Mouse (Mus musculus) megakaryocyte progenitor cell, adult 5-6 weeks (primary cell): ENCODE results near the gene Sapcd1. TPM values are rescaled to one million over a fixed set of nuclear protein-coding genes. Genes with fewer than 3 reads are reported as not detected.
"Not testable (repeated sequence)": the region's sequence is repeated elsewhere in the genome, so short reads cannot be mapped to it uniquely, and the experiment has no call there.

Source experiments
- ATAC-seq: replicated peaks from 2 replicates; pipeline ENCODE4 v1.8.0; 2016; ENCODE audit warnings: mild to moderate bottlenecking, moderate TSS enrichment, inconsistent platforms; ENCODE audit not compliant: poor library complexity
- total RNA-seq, 2 experiments: library from RNA; stranded (forward) in 1 of 2; stranded (reverse) in 1 of 2; fragments of 157-497, 149-512 nt in 1 of 2; fragments of 200-1000 nt in 1 of 2; gene quantifications; 2 replicates each; pipeline versions ENCODE4 v1.2.3 to v1.2.4; 2015 to 2017

Sapcd1 gene
- total RNA-seq, 2 experiments from 2014 or later: 1.9 TPM; not detected in 1

DNA sequence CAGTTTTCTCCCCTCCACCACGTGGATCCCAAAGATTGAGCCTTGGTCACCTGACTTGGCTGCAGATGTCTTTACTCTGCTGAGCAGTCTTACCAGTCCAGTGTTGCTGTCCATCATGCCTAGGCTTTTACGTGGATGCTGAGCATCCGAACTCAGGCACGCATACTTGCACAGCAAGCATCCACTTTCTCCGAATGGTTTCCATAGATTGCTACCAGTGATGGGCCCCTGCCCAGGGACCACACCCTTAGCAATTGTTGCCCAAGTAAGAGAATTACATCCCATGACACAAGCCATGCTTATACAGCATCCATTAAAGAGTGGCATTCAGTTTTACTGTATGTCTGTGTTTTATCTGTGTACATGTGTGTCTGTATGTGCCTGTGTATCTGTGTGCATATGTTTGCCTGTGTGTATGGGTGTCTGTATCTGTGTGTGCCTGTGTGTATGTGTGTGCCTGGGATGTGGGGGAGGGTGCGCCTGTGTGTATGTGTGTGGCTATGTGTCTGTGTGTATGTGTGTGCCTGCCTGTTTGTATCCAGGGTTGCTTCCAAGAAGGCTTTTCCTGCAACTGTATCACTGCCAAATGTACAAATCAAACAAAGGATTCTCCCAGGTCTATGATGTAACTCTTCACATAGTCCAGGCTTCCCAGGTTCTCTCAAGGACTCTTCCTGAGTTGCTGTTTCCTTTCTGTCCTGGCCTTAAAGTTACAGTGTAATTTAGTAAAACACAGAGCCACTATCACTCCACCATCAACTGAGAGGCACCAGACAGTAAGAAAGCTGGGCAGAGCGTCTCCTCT, 28.1 kb upstream of the Sapcd1 start:
- ATAC-seq: no peak

DNA sequence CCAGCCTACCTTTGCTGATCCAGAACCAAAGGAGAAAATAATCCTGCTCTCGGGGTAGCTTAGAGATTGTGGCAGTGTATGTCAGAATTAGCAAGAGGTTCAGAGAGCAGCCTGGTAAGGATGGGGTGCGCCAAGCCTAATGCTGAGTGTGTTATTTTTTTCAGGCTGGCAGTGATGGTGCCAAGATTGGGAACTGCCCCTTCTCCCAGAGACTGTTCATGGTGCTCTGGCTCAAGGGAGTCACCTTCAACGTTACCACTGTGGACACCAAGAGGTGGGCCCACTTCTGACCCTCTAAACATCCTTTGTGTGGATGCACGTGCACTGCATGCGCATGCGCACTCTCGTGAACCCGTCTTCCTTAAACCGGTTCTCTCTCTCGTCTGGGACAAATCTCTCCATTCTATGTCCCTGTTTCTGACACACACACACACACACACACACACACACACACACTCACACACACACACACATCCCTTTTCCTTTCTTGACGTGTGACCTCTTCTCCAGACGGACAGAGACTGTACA, 24.5 kb upstream of the Sapcd1 start:
- no peak for ATAC-seq

DNA sequence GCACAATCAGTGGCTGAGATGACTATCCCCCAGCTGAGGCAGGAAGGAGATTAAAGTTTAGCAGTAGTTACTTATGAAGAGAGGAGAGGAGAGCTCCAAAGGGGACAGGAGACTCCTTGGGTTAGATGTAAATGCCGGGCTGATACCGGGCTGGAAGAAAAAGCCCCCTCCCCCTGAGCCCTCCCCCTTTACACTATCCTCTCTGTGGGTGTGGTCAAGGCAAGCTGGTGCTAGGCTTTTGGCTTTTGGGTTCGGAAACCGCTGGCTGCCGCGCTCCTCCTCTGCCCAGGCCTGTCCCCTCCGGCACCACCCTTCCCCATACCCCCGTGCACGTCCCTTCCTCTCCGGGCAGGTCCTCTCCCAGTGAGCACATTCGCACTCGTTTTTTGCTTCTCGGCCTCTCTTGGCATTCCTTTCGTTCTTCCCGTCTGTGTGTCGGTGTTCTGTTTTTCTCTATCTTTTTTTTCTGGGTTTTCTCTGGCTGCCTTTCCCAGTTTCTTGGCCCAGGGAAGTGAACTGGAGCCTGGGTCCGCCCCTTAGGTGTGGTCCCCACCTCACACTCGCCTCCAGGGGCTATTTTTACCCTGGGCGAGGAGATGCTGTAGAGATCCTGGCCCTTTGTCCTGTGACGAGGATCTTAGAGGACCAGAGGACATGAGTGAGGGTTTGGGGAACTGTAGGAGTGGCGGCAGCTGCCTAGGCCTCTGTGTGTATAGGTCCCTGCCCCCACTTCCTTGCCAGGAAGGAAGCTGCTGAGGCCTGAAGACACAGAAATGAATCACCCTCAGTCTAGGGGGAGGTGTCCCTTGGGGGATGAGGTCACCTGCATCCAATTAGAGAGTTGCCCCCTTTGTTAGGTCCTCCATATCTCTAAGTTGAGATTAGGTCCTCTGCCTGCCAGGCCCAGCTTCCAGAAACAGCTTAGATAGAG, 23.6 kb upstream of the Sapcd1 start:
- peak; percentile 66 for ATAC-seq

DNA sequence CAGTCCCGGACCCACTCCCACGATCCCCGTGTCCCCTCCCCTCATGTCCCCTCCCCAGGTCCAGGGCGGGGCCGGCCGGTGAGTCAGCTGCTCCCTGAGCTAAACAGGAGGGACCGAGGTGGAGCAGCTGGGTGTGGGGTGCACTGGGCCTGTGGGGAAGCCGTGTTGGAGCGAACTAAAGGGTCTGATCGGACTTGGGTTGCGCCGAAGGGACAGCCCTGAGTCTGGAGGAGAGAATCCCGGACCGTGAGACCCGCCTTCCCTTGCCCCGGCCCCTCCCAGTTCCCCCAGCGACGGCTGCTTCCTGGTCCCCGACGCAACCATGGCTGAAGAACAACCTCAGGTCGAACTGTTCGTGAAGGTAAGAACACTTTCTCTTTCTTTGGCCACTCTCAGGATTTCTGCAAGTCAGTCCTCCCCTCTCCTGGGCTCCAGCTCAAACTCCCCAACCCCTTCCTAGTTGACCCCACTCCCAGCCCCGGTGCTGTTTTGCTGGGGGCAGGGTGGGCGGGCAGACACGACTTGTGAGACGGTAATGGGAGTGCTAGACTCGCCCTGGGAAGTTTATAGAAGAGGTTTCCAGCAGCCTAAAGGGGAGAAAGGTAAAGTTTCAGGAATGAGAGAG, 22.4 kb upstream of the Sapcd1 start:
- peak; percentile 20 for ATAC-seq

- ATAC-seq: peak; percentile 18
These were observed 21.8 kb upstream of the Sapcd1 start, which contains the start of gene Clic1 for GRCm38 (mm10) chr17:35049561-35050016. Clic1 (plus strand) TSS chr17:35049966.

DNA sequence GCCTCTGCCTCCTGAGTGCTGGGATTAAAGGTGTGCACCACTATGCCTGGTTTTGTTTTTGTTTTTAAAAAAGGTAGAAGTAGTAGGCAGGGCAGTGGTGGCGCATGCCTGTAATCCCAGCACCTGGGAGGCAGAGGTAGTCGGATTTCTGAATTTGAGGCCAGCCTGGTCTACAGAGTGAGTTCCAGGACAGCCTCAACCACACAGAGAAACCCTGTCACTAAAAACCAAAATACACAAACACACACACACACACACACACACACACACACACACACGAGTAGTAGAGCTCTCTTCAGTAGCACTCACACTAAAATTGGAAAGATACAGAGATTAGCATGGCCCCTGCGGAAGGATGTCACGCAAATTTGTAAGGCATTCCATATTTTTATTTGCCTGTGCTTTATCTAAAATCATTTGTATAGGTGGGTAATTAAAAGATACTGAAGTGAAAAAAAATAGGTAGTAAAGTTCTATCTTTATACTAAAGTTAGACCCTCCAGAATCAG, 21.2 kb upstream of the Sapcd1 start:
- no peak for ATAC-seq

DNA sequence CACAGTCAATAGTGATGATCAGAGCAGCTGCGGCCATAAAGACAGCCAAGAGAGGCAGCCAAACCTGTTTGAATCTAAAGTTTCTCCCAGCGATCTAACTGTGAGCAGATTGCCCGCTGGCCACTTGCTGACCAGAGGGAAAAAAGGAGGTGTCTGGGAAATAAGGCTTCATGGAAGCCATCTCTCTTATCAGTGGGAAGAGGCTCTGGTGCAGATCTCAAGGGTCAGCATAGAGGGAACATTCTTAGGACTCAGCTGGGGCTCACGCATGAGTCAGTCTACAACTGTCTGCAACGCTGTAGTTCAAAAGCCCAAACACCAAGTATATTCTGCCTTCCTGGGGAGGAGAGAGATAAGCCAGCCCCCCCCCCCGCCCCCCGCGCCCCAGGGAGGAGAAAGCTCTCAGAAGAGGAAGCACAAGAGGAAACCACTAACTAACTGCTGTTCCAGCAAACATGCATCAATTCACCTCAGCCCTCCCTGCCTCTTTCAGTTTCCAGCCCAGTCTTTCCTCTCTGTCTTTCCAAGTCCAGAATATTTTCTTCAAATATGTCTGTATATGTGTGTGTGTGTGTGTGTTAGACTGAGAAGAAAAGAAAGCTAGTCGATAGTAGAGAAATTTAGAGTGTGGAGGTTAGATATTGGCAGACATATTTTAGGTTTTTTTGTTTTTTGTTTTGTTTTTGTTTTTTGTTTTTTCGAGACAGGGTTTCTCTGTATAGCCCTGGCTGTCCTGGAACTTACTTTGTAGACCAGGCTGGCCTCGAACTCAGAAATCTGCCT, 20.5 kb upstream of the Sapcd1 start:
- ATAC-seq: peak; percentile 3; the same call in 1 of the 2 replicates

GRCm38 (mm10) chr17:35047688-35048087, 19.9 kb upstream of the Sapcd1 start:
- ATAC-seq: no peak

DNA sequence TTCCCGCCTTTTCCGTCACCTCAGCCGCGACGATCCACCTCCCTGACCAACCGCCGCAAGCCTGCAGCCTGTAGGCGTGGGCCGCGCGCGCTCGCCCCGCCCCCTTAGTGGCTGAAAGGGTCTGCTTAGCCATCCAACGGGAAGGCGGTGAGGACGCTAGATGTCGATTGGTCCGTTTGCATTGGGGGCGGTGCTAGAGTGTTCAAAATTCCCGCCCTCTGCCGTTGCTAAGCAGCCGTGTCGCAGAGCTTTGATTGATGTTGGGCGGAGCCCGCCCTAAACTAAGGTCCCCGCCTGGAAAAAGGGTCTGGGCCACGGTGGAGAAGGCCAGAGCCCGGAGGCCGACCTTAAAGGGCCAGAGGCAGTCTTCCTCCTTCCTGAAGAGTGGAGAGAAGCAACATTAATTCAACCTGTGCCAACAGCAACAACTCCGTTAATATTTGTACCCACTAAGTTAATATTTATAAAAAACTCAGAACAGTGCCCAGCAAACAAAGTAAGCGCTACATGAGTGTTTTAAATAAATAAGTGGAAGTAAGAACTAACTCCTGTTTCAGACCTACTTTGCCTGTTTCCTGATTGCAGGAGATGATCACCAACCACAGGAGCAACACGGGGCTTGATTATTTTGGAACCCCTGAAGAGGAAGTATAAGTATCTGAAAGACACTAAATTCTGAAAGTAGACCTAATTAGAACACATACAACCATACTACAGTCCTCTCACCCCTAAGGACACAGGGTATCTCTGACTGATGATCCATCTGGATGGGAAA, 19.1 kb upstream of the Sapcd1 start, which contains the start of gene Msh5:
Gene Msh5 (minus strand): TSS at position 65 of the 775 bp plus-strand sequence.
- ATAC-seq: peak; percentile 74

- ATAC-seq: no peak
These were observed 18.2 kb upstream of the Sapcd1 start for GRCm38 (mm10) chr17:35045807-35046680.

DNA sequence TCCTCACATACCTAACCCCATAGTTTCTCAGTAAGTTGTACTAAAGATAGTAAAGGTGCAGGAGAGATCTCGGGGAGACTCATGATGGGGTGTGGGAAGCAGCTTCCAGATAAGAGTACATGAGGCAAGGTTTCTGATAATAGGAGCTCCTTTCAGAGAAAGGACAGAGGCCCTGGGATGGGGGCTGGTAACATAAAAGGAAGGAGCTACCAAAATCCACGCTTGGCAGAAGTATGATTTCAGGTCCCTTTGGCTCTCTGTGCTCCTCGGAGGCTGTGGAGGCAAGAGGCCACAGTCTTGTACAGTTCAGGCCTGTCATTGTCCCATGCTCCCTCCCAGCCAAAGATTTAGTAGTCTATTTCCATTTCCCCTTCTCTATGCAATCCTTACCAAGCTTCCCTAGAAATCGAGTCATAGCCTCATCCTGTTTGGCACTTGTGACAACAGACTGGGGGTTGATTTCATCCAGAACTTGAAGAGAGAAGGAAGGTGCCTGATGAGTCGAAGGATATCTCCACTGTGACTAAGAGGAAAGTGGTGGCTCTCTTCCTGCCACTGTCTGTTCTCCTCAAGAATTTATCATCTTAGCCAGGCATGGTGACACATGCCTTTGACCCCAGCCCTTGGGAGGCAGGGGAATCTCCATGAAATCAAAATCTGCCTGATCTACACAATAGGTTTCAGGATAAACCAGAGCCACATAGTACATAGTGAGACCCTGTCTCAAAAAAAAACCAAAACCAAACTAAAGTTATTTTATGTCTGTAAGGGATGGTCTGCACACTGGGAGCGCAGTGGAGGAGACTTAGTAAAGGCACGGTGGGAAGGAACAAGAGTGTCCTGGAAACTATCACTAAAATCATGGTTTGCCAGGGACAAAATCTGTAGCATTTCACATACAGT, 17.3 kb upstream of the Sapcd1 start:
- no peak for ATAC-seq

GRCm38 (mm10) chr17:35043794-35044193, 16.0 kb upstream of the Sapcd1 start:
- no peak for ATAC-seq

DNA sequence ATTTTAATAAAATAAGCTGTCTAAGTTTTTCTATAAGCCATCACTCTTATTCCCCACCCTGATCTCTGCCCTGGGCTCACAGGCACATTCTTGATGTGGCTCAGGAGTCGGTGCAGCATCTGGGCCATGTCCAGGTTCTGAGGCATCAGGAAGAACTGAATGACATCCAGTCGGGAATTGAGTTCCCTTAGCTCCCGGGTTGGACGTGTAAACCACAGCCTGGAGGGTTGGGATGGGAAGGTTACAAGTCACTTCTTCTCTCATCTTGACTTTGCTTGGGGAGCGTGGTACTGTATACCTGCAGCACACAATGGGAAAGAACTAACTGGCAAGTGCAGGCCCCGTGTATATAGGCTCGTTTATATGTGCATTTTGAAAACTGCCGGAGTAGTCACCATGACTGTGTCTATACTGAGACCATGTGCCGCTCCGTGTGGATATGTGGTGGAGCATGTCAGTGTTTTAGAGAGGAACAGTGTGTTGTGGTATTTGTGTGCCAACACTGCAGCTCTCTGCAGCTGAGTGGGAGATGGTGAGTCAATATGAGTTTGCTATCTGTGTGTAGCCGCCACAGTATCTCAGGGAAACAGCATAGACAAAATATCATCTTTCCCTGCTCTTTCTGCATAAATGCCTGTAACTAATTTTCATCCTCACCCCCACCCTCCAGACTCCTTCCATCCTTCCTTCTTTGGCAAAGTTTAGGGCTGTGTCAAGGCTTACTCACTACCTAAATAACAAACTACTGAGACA, 11.5 kb upstream of the Sapcd1 start:
- ATAC-seq: no peak

- no peak for ATAC-seq
These were observed 7.1 kb upstream of the Sapcd1 start for GRCm38 (mm10) chr17:35034896-35035295.

DNA sequence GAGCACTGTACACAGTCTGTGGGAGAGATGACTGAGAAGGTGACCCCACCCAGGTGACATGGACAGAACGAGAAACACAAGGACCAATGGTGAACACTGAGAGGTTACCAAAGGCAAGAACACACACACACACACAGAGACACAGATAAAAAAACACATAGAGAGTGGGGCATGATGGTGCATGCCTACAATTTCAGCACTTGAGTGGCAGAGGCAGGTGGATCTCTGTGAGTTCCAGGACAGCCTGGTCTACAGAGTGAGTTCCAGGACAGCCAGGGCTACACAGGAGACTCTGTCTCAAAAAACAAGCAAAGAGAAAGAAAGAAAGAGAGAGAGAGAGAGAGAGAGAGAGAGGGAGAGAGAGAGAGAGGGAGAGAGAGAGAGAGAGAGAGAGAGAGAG, 5.9 kb upstream of the Sapcd1 start:
- not testable (repeated sequence) for ATAC-seq

GRCm38 (mm10) chr17:35032323-35032870, 4.6 kb upstream of the Sapcd1 start:
- ATAC-seq: peak; percentile 29
